Mouse (Mus musculus) heart, embryonic 11.5 days (tissue): Measurements from ENCODE around the gene Pyroxd1. TPM values are rescaled to one million over a fixed set of nuclear protein-coding genes. Genes with fewer than 3 reads are reported as not detected.

Experiments used
- ATAC-seq: fragments of 200-750 bp; cut with Nextera tagmentation; replicated peaks from 2 replicates; pipeline ENCODE4 v1.8.0; 2017; ENCODE audit warnings: moderate library complexity; ENCODE audit not compliant: insufficient number of reproducible peaks, low FRiP score, low TSS enrichment
- H3K27ac ChIP-seq: fragments of 300-500 bp; sonication (generic); 2 replicates; pipeline ENCODE4 v1.5.1; 2014; ENCODE audit warnings: mild to moderate bottlenecking, low read depth, low read length
- H3K27me3 ChIP-seq: fragments of 300-500 bp; sonication (generic); 2 replicates; pipeline ENCODE4 v1.6.1; 2014; ENCODE audit warnings: mild to moderate bottlenecking, low read length, mixed read lengths; ENCODE audit not compliant: control insufficient read depth, insufficient read depth
- H3K36me3 ChIP-seq: fragments of 300-500 bp; sonication (generic); 2 replicates; pipeline ENCODE4 v1.6.1; 2014; ENCODE audit warnings: mild to moderate bottlenecking, low read length, moderate library complexity, mixed read lengths; ENCODE audit not compliant: control insufficient read depth, insufficient read depth
- H3K4me1 ChIP-seq: fragments of 300-500 bp; sonication (generic); 2 replicates; pipeline ENCODE4 v1.6.1; 2014; ENCODE audit warnings: low read length; ENCODE audit not compliant: control insufficient read depth, insufficient read depth
- H3K4me2 ChIP-seq: fragments of 300-500 bp; sonication (generic); 2 replicates; pipeline ENCODE4 v1.6.1; 2014; ENCODE audit warnings: mild to moderate bottlenecking, moderate library complexity
- H3K4me3 ChIP-seq: fragments of 300-500 bp; sonication (generic); 2 replicates; pipeline ENCODE4 v1.5.1; 2014; ENCODE audit warnings: low read depth, low read length
- H3K9ac ChIP-seq: fragments of 300-500 bp; sonication (generic); 2 replicates; pipeline ENCODE4 v1.6.1; 2014; ENCODE audit warnings: mild to moderate bottlenecking, low read depth, low read length, moderate library complexity
- H3K9me3 ChIP-seq: fragments of 300-500 bp; sonication (generic); replicated peaks from 2 replicates; pipeline ENCODE4 v1.6.1; 2016; ENCODE audit warnings: low read length; ENCODE audit not compliant: control insufficient read depth
- WGBS: fragments of 180-500 bp; shearing (Covaris S2); extraction: QIAGEN DNeasy Blood & Tissue Kit; methylation state at CpG from one replicate; pipeline ENCODE4 v1.1.7; 2014; ENCODE audit not compliant: insufficient replicate concordance; 5-methylcytosine and 5-hydroxymethylcytosine counted together
- polyA plus RNA-seq: library from polyadenylated mRNA; unstranded; fragments of >200 nt; fragmentation: Nextera tagmentation; extraction: Ambion mirVana; gene quantifications from 2 replicates; pipeline ENCODE4 v1.2.1, GENCODE M21; 2014

The Pyroxd1 gene
- 13.3 and 15.8 TPM in 2 replicates for polyA plus RNA-seq

DNA sequence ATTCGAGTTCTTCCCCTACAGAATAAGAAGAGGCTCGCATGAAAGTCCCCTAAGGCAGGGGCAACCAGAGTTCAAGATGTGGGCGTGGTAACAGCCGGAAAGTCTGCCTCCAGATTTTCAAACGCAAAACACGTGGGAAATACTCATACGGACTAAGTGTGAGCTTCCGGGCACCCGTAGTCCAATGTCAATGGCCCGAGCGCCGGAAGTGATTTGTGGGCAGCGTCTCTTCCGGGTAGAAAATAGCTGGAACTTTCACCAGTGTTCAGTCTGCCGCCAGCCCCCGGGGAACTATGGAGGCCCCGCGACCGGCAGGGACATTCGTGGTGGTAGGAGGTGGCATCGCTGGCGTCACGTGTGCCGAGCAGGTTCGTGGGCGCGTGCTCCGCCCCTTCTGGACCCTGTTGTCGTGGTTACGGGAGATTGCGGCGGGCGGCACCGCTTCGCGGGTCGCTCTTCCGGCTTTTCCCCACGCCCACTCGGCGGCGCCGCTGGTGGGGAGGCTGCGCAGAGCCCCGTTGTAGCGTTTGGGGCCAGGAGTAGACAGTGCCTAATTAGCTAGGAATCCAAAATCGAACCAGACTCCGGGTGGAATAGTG, at the start of gene Pyroxd1:
Gene Pyroxd1, plus strand, starts transcription at position 215 of the 599 bp plus-strand sequence.
- peak within 1 kb of the TSS; percentile 83 for H3K4me3 ChIP-seq
- H3K9me3 ChIP-seq, result no peaks in the 10 kb centered on the region
- H3K27me3 ChIP-seq, result no peaks in the 10 kb centered on the region
- peak; percentile 93 for ATAC-seq
- WGBS, result 1% methylated on average over 48 of the region's 48 CpGs
- no peaks in the 10 kb centered on the region for H3K36me3 ChIP-seq
- peak within 1 kb of the TSS; percentile 78 for H3K9ac ChIP-seq
- H3K4me1 ChIP-seq, result peaks cover 4% of the 10 kb centered on the region; the same call in 1 of the 2 replicates
- H3K27ac ChIP-seq, result peak within 1 kb of the TSS; percentile 79
- peak within 1 kb of the TSS; percentile 67 for H3K4me2 ChIP-seq

DNA sequence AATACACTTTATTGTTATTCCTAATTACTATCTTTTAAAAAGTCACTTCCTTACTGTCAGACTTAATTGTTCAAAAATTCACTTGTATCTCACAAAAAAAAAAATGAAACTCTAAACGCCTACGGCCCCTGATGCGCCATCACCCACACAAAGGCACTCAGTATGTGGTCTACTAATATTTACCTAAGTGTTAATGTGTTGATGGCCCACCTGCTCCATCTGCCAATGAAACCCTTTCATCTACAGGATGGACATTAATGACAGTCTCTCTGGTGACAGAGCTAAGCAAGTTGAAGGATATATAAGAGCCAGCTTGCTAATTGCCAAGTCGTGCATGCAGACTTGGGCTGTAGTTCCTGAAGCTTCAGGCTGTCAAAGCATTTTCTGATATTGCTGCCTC, 47.4 kb upstream of the Pyroxd1 start, which contains the start of gene Iapp:
Gene Iapp, plus strand, starts transcription at position 326 of the 400 bp plus-strand sequence.
- Histone ChIP-seq H3K9me3 (no peaks in the 10 kb centered on the region), H3K4me2 (no peak within 1 kb of the TSS), H3K36me3 (no peaks in the 10 kb centered on the region), H3K4me1 (no peaks in the 10 kb centered on the region), H3K27ac (no peak within 1 kb of the TSS), H3K9ac (no peak within 1 kb of the TSS), H3K4me3 (no peak within 1 kb of the TSS), H3K27me3 (no peaks in the 10 kb centered on the region)
- 65% methylated on average over 4 of the region's 4 CpGs for WGBS
- ATAC-seq, result no peak

DNA sequence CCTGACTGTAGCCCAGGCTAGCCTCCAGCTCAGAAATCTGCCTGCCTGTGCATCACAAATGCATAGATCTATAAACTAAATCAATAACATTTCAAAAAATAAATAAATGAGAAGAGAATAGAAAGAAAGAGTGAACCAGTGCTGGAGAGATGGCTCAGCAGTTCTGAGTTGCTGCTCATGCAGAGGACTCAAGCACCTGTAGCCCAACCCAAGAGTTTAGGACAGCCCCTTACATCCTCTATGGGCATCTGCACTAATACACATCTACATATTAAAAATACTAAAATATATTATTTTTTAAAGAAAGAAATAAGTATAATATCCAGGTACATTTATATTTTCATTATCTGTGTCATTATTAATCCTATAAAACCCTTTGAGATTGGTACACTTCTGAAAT, 40.4 kb upstream of the Pyroxd1 start:
- Histone ChIP-seq H3K27ac (no peak overlapping the region), H3K9ac (no peak overlapping the region), H3K9me3 (no peaks in the 10 kb centered on the region), H3K27me3 (no peaks in the 10 kb centered on the region), H3K4me1 (no peaks in the 10 kb centered on the region), H3K4me2 (no peak overlapping the region), H3K4me3 (no peak overlapping the region), H3K36me3 (no peaks in the 10 kb centered on the region)
- ATAC-seq, result no peak

DNA sequence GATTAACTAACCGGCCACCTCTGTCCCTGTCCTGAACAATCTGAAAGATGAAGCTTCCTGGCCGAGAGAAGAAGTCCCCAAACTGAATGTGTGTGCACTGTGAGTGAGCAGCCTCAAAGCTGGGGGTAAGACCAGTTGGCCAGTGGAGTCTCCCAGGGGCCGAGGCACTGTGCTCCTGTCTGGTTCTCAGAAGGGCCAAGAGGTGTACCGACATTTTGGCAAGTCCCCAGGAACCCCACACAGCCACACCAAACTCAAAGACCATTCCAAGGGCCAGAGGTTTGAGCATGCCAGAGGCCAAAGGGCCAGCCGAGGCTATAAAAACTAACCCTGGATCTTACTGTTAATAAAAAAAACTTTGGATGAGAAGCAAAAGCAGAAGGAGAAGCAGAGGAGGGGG, 31.2 kb upstream of the Pyroxd1 start:
- H3K36me3 ChIP-seq, result no peaks in the 10 kb centered on the region
- H3K4me3 ChIP-seq, result no peak overlapping the region
- no peaks in the 10 kb centered on the region for H3K9me3 ChIP-seq
- no peak for ATAC-seq
- H3K4me2 ChIP-seq, result no peak overlapping the region
- H3K27me3 ChIP-seq, result no peaks in the 10 kb centered on the region
- H3K27ac ChIP-seq, result no peak overlapping the region
- no peak overlapping the region for H3K9ac ChIP-seq
- H3K4me1 ChIP-seq, result no peaks in the 10 kb centered on the region
- 75% methylated on average over 5 of the region's 5 CpGs for WGBS

DNA sequence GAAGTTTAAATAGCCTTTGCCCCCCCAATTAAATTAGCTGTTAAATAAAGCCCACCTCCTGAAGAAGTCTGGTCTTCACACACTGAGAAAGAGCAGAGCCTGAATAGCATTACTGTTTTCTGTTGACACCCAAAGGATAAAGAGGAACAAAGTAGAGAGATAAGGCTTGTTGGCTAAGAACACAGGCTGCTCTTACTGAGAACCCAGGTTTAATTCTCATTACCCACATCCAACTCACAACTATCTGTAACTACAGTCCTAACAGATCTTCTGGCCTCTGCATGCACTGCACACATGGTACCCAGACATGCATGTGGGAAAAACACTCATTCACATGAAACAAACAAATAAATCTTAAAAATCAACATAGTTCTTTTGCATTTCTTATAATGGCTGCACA, 28.3 kb upstream of the Pyroxd1 start:
- H3K4me3 ChIP-seq, result no peak overlapping the region
- ATAC-seq, result no peak
- H3K36me3 ChIP-seq, result no peaks in the 10 kb centered on the region
- no peaks in the 10 kb centered on the region for H3K27me3 ChIP-seq
- no peak overlapping the region for H3K27ac ChIP-seq
- H3K4me1 ChIP-seq, result no peaks in the 10 kb centered on the region
- no peaks in the 10 kb centered on the region for H3K9me3 ChIP-seq
- H3K9ac ChIP-seq, result no peak overlapping the region
- H3K4me2 ChIP-seq, result no peak overlapping the region

DNA sequence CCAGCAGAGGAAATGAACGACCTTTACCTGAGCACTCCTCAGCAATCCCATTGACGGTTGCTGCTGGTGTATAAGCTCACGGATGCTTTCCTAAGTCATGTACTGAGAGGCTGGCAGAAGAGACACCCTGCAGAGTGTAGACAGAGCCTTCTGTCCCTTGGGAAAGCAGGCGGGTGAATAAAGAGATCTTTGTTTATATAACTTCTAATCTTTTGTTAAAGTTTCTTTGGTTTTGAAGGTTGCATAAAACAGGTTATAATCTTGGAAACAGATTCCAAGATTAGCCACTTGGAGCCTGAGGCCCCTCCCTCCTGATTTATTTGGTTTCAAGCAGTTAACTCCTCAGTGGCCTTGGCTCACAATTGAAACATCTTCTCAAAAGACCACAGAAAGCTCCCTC, 22.6 kb upstream of the Pyroxd1 start, which contains the start of gene Slco1a5:
Gene Slco1a5, minus strand, starts transcription at position 101 of the 400 bp plus-strand sequence.
- Histone ChIP-seq H3K4me3 (no peak within 1 kb of the TSS), H3K9me3 (no peaks in the 10 kb centered on the region), H3K9ac (no peak within 1 kb of the TSS), H3K27me3 (no peaks in the 10 kb centered on the region), H3K4me1 (no peaks in the 10 kb centered on the region), H3K4me2 (no peak within 1 kb of the TSS), H3K27ac (no peak within 1 kb of the TSS), H3K36me3 (no peaks in the 10 kb centered on the region)
- WGBS, result 30% methylated on average over 4 of the region's 4 CpGs
- ATAC-seq, result no peak

DNA sequence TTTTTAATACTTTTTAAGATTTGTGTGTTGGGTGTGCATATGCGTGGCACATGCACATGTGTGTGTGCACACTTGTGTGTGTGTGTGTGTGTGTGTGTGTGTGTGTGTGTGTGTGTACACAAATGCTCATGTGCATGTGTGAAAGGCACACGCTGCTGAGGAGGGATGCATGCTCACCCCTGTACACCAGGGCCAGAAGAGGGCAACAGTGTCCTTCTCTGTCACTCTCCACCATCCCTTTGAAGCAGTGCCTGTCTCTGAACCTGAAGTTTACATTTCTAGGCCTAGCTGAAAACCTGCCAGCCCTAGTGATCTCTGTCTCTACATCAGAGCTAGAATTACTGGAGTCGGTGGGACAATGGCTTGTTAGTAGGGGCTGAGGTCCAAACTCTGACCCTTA, 18.9 kb upstream of the Pyroxd1 start:
- Histone ChIP-seq H3K4me2 (no peak overlapping the region), H3K27ac (no peak overlapping the region), H3K9me3 (no peaks in the 10 kb centered on the region), H3K9ac (no peak overlapping the region), H3K4me3 (no peak overlapping the region), H3K4me1 (no peaks in the 10 kb centered on the region), H3K27me3 (no peaks in the 10 kb centered on the region), H3K36me3 (no peaks in the 10 kb centered on the region)
- no peak for ATAC-seq
- WGBS, result 74% methylated on average over 3 of the region's 3 CpGs

DNA sequence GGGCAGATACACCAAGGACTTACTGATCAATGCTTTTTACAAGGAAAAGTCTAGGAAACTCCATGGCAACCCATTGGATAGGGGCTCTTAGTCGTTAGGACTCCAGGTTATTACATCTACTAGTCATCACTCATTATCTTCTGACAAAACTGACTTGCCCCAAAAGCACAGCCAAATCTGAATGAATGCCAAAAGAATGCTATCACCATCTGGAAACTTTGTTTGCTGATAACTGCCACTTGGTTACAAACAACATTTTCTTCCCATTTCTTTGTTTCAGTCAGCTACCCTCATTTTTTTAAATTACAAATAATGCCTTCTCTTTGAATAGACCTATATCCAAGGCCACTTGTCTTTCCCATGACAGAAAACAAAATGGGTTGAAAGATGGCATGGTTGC, 16.3 kb upstream of the Pyroxd1 start:
- Histone ChIP-seq H3K4me2 (no peak overlapping the region), H3K4me3 (no peak overlapping the region), H3K9me3 (no peaks in the 10 kb centered on the region), H3K4me1 (no peaks in the 10 kb centered on the region), H3K27me3 (no peaks in the 10 kb centered on the region), H3K36me3 (no peaks in the 10 kb centered on the region), H3K9ac (no peak overlapping the region), H3K27ac (no peak overlapping the region)
- ATAC-seq, result no peak
- 67% methylated on average over 1 of the region's 1 CpGs for WGBS

DNA sequence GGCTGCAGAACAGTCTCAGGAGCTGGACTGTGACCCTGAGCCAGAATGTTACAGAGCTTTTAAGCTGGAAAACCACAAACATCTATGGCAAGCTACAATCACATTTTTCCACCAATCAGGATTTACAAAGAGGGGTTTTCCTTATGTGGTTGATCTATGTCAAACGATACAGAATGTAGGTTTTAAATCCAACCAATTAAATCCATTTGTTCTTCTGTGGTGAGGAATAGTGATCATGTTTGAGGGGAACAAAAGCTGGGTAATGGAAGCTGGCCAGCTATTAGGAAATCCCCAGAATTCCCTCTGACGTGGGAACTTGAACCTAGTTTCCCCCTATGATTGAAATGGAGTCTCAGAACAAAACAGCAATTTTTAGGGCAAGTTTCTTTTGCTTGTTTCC, 6.5 kb upstream of the Pyroxd1 start:
- Histone ChIP-seq H3K4me1 (no peaks in the 10 kb centered on the region), H3K9ac (no peak overlapping the region), H3K36me3 (no peaks in the 10 kb centered on the region), H3K27ac (no peak overlapping the region), H3K4me2 (no peak overlapping the region), H3K27me3 (no peaks in the 10 kb centered on the region), H3K9me3 (no peaks in the 10 kb centered on the region), H3K4me3 (no peak overlapping the region)
- WGBS, result 60% methylated on average over 2 of the region's 2 CpGs
- ATAC-seq, result no peak
